Mouse (Mus musculus): Measurements from ENCODE around the gene Fxyd1. TPM values are rescaled to one million over a fixed set of nuclear protein-coding genes. Genes with fewer than 3 reads are reported as not detected.

The Fxyd1 gene
- polyA plus RNA-seq, 1 experiment from 2014 or later, result 71.2 TPM

- WGBS, result 60% methylated on average over 5 of the region's 5 CpGs
- Histone ChIP-seq H3K27me3 (peaks cover 23% of the 10 kb centered on the region), H3K9me3 (no peaks in the 10 kb centered on the region), H3K4me3 (no peak overlapping the region), H3K27ac (no peak overlapping the region), H3K9ac (no peak overlapping the region), H3K4me2 (replicated peaks) (no peak overlapping the region), H3K4me1 (peaks cover 28% of the 10 kb centered on the region), H3K36me3 (no peaks in the 10 kb centered on the region)
- no peak for ATAC-seq (ENCODE audit: low FRiP score, low read depth)
These were observed 731 bp upstream of the Fxyd1 start for GRCm38 (mm10) chr7:31057730-31058129.

GRCm38 (mm10) chr7:31056448-31056847, 551 bp downstream of the Fxyd1 start:
- no peak overlapping the region for H3K4me2 ChIP-seq (replicated peaks)
- H3K27ac ChIP-seq, result no peak overlapping the region
- peaks cover 36% of the 10 kb centered on the region for H3K27me3 ChIP-seq
- no peak for ATAC-seq (ENCODE audit: low FRiP score, low read depth)
- no peaks in the 10 kb centered on the region for H3K36me3 ChIP-seq
- WGBS, result 79% methylated on average over 7 of the region's 7 CpGs
- no peak overlapping the region for H3K4me3 ChIP-seq
- H3K9ac ChIP-seq, result no peak overlapping the region
- no peaks in the 10 kb centered on the region for H3K9me3 ChIP-seq
- peaks cover 40% of the 10 kb centered on the region for H3K4me1 ChIP-seq

DNA sequence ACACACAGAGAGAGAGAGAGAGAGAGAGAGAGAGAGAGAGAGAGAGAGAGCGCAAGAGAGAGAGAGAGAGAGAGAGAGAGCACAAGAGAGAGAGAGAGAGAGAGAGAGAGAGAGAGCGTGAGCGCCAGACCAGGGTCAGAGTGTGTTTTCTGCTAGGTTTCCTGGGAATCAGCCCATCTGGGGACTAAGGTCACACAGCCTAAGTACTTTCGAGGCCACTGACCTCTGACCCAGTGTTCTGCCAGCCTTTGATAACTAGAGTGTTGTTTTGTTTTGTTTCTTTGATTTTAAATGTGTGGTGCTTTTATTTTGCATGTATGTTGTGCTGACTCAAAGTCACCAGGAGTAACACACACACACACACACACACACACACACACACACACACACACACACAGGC, 1.1 kb downstream of the Fxyd1 start:
- peak overlapping the region; percentile 60; the same call in 1 of the 2 replicates for H3K4me2 ChIP-seq (replicated peaks)

DNA sequence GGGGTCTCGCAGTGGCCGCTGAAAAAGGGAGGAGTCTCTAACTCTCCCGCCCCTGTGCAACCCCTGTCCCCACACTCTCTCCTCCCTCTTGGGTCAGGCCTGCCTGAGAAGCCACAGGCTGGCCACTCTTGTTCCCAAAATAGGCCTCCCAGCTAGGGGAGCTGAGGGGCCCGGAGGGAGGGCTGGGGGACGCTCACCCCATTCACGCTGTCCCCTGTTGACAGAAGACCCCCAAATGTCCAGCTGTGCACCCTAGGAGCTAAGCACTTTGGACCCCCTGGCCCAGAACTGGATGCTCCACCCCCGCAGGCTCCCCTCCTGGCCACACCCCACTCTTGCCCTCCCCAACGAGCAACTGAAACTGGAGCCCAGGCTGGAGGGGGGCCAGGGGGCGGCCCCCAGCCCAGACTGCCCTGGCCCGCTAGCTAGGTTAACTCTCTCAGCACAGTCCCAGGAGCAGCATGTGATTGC, 1.6 kb downstream of the Fxyd1 start:
- peak overlapping the region; percentile 29 for H3K4me3 ChIP-seq
- 6% methylated on average over 10 of the region's 10 CpGs for WGBS
- no peaks in the 10 kb centered on the region for H3K36me3 ChIP-seq
- no peaks in the 10 kb centered on the region for H3K9me3 ChIP-seq
- ATAC-seq (ENCODE audit: low FRiP score, low read depth), result peak; percentile 85
- peaks cover 51% of the 10 kb centered on the region for H3K4me1 ChIP-seq
- peak overlapping the region; percentile 46; the same call in 1 of the 2 replicates for H3K9ac ChIP-seq
- H3K27me3 ChIP-seq, result peaks cover 46% of the 10 kb centered on the region
- H3K4me2 ChIP-seq (replicated peaks), result peak overlapping the region; percentile 60
- peak overlapping the region; percentile 63 for H3K27ac ChIP-seq

More for the DNA sequence above, 1.1 kb downstream of the Fxyd1 start:
- Histone ChIP-seq H3K36me3 (no peaks in the 10 kb centered on the region), H3K9ac (no peak overlapping the region), H3K4me3 (no peak overlapping the region), H3K4me1 (peaks cover 46% of the 10 kb centered on the region), H3K9me3 (no peaks in the 10 kb centered on the region), H3K27me3 (peaks cover 41% of the 10 kb centered on the region), H3K27ac (peak overlapping the region; percentile 22; the same call in 1 of the 2 replicates)
- 25% methylated on average over 3 of the region's 4 CpGs for WGBS
- no peak for ATAC-seq (ENCODE audit: low FRiP score, low read depth)

DNA sequence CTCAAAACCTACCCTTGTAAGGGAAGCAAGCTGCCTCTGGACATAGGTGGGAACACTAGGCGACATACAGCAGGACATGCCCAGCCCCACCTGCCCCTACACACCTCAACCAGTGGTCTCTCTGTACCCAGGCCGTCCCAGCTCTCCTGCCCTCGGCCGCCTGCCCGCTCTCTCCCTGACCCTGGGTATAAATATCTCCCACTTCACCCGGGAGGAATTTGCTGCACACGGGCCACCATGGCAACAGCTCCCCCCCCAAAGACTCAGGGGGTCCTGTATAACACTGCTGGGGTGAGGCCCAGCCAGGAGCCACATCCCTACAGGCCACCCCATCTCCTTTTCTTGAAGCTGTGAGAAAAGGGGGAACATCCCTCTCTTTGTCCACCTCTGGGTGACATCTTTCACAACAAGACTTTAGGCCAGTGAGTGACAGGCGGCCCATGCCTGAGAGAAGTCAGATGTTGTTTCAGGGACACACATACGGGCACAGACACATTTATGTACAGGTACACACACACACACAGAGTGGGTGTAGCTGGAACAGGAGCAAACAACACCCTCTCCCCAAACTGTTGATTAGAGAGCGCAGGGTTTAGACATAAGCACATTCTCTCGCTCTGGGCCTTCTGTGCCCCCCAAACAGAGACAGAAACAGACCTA, 2.2 kb downstream of the Fxyd1 start:
- peaks cover 57% of the 10 kb centered on the region for H3K4me1 ChIP-seq
- no peaks in the 10 kb centered on the region for H3K36me3 ChIP-seq
- H3K4me2 ChIP-seq (replicated peaks), result peak overlapping the region; percentile 60
- peak overlapping the region; percentile 46 for H3K9ac ChIP-seq
- no peaks in the 10 kb centered on the region for H3K9me3 ChIP-seq
- peak; percentile 1; the same call in 1 of the 2 replicates for ATAC-seq (ENCODE audit: low FRiP score, low read depth)
- 45% methylated on average over 11 of the region's 11 CpGs for WGBS
- peak overlapping the region; percentile 63; the same call in 1 of the 2 replicates for H3K27ac ChIP-seq
- H3K4me3 ChIP-seq, result peak overlapping the region; percentile 29
- H3K27me3 ChIP-seq, result peaks cover 52% of the 10 kb centered on the region

GRCm38 (mm10) chr7:31053882-31054447, 3.0 kb downstream of the Fxyd1 start:
- H3K4me3 ChIP-seq, result no peak overlapping the region
- no peak overlapping the region for H3K27ac ChIP-seq
- WGBS, result 22% methylated on average over 10 of the region's 10 CpGs
- ATAC-seq (ENCODE audit: low FRiP score, low read depth), result no peak
- H3K4me2 ChIP-seq (replicated peaks), result peak overlapping the region; percentile 60
- peaks cover 60% of the 10 kb centered on the region for H3K27me3 ChIP-seq
- no peaks in the 10 kb centered on the region for H3K36me3 ChIP-seq
- no peak overlapping the region for H3K9ac ChIP-seq
- H3K9me3 ChIP-seq, result no peaks in the 10 kb centered on the region
- H3K4me1 ChIP-seq, result peaks cover 65% of the 10 kb centered on the region

GRCm38 (mm10) chr7:31052636-31053434, 4.2 kb downstream of the Fxyd1 start:
- Histone ChIP-seq H3K4me1 (peaks cover 65% of the 10 kb centered on the region), H3K27me3 (peaks cover 71% of the 10 kb centered on the region)
- WGBS, result 2% methylated on average over 34 of the region's 34 CpGs

GRCm38 (mm10) chr7:31052251-31052635, 4.8 kb downstream of the Fxyd1 start:
- Histone ChIP-seq H3K4me3 (peak overlapping the region; percentile 35), H3K27ac (no peak overlapping the region), H3K9ac (no peak overlapping the region), H3K36me3 (no peaks in the 10 kb centered on the region), H3K9me3 (no peaks in the 10 kb centered on the region), H3K27me3 (peaks cover 76% of the 10 kb centered on the region), H3K4me1 (peaks cover 65% of the 10 kb centered on the region), H3K4me2 (replicated peaks) (peak overlapping the region; percentile 60)
- WGBS, result 3% methylated on average over 22 of the region's 22 CpGs
- ATAC-seq (ENCODE audit: low FRiP score, low read depth), result no peak

More at GRCm38 (mm10) chr7:31052636-31053434, 4.2 kb downstream of the Fxyd1 start:
- H3K9ac ChIP-seq, result no peak overlapping the region
- H3K4me3 ChIP-seq, result peak overlapping the region; percentile 35
- no peaks in the 10 kb centered on the region for H3K36me3 ChIP-seq
- no peaks in the 10 kb centered on the region for H3K9me3 ChIP-seq
- H3K4me2 ChIP-seq (replicated peaks), result peak overlapping the region; percentile 60
- peak; percentile 13; the same call in 1 of the 2 replicates for ATAC-seq (ENCODE audit: low FRiP score, low read depth)
- H3K27ac ChIP-seq, result no peak overlapping the region

DNA sequence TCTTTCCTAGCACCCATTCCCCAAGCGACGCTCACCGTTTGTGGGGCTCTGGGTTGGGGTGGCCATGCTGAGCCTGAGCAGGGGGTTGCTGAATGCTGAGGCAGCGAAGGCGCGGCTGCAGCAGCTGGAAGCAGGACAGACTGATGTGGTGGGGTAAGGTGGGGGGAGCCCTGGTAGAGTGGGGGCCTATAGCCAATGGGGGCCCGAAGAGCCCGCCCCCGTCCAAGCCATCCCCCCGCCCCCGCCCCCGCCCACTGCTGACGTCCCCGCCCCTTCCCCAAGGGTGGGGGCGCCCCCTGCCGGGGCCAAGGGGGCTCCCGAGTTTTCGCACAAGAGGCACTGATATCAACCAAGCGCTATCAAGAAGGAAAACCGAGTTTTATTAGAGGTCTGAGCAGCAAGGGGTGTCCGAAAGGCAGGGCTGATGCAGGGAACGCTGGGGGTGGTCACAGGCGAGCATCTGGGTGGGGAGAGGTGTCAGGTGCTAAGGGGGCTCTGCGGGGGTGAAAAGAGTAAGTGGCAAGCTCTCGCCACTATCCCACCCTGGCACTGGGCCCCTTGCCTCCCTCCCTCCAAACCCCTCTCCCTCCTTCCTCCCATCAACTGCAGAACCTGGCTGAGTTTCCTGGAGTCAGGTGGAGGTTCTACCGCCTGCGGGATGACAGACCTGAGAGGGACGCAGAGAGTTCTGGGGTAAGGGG, 5.5 kb downstream of the Fxyd1 start, which contains the start of gene Fxyd7:
Gene Fxyd7, minus strand, starts transcription at position 147 of the 701 bp plus-strand sequence.
- Histone ChIP-seq H3K27ac (no peak within 1 kb of the TSS), H3K36me3 (no peaks in the 10 kb centered on the region), H3K27me3 (peaks cover 83% of the 10 kb centered on the region), H3K9me3 (no peaks in the 10 kb centered on the region), H3K9ac (peak within 1 kb of the TSS; percentile 48; the same call in 1 of the 2 replicates), H3K4me1 (peaks cover 65% of the 10 kb centered on the region), H3K4me3 (peak within 1 kb of the TSS; percentile 35), H3K4me2 (replicated peaks) (peak within 1 kb of the TSS; percentile 60)
- WGBS, result 2% methylated on average over 26 of the region's 28 CpGs
- ATAC-seq (ENCODE audit: low FRiP score, low read depth), result no peak

DNA sequence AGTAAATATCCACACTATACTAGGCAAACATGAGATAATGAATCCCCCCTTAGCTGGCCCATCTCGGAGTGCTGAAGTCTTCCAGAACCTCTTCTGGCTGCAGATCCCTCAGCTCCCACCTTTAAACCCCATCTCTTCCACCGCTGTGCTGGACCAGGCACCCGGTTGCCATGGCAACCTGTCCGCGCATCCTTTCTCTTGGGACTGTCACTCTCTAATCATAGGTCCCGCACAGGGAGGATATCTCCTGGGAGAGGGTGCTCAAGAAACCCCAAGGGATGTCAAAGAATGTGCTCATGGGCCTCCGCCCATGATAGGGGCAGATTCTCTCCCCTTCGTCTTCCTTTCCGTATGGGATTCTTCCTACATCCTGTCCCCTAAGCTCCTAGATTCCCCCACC, 6.1 kb downstream of the Fxyd1 start:
- H3K4me1 ChIP-seq, result peaks cover 65% of the 10 kb centered on the region
- peak overlapping the region; percentile 35 for H3K4me3 ChIP-seq
- no peak for ATAC-seq (ENCODE audit: low FRiP score, low read depth)
- H3K9me3 ChIP-seq, result no peaks in the 10 kb centered on the region
- no peak overlapping the region for H3K27ac ChIP-seq
- H3K4me2 ChIP-seq (replicated peaks), result peak overlapping the region; percentile 60
- no peaks in the 10 kb centered on the region for H3K36me3 ChIP-seq
- 2% methylated on average over 9 of the region's 9 CpGs for WGBS
- H3K27me3 ChIP-seq, result peaks cover 83% of the 10 kb centered on the region
- H3K9ac ChIP-seq, result peak overlapping the region; percentile 48; the same call in 1 of the 2 replicates

GRCm38 (mm10) chr7:31050487-31050886, 6.5 kb downstream of the Fxyd1 start:
- H3K9ac ChIP-seq, result peak overlapping the region; percentile 25; the same call in 1 of the 2 replicates

More at GRCm38 (mm10) chr7:31050487-31050886, 6.5 kb downstream of the Fxyd1 start:
- Histone ChIP-seq H3K4me2 (replicated peaks) (peak overlapping the region; percentile 60), H3K27ac (no peak overlapping the region), H3K4me1 (peaks cover 64% of the 10 kb centered on the region), H3K9me3 (no peaks in the 10 kb centered on the region), H3K27me3 (peaks cover 86% of the 10 kb centered on the region), H3K36me3 (no peaks in the 10 kb centered on the region), H3K4me3 (peak overlapping the region; percentile 35)
- no peak for ATAC-seq (ENCODE audit: low FRiP score, low read depth)
- WGBS, result 6% methylated on average over 6 of the region's 6 CpGs
